Mouse (Mus musculus) bone marrow macrophage, adult 2 months (primary cell): ENCODE results near the gene Adamts3.

Experiments used
- CTCF ChIP-seq: IDR thresholded peaks from 2 replicates; pipeline ENCODE4 v1.5.1; 2012; ENCODE audit warnings: low read depth, mild to moderate bottlenecking, low read length, moderate library complexity
- POLR2A ChIP-seq: IDR thresholded peaks from 2 replicates; pipeline ENCODE4 v1.6.1; 2012; ENCODE audit warnings: mild to moderate bottlenecking, low read depth, low read length, borderline replicate concordance

DNA sequence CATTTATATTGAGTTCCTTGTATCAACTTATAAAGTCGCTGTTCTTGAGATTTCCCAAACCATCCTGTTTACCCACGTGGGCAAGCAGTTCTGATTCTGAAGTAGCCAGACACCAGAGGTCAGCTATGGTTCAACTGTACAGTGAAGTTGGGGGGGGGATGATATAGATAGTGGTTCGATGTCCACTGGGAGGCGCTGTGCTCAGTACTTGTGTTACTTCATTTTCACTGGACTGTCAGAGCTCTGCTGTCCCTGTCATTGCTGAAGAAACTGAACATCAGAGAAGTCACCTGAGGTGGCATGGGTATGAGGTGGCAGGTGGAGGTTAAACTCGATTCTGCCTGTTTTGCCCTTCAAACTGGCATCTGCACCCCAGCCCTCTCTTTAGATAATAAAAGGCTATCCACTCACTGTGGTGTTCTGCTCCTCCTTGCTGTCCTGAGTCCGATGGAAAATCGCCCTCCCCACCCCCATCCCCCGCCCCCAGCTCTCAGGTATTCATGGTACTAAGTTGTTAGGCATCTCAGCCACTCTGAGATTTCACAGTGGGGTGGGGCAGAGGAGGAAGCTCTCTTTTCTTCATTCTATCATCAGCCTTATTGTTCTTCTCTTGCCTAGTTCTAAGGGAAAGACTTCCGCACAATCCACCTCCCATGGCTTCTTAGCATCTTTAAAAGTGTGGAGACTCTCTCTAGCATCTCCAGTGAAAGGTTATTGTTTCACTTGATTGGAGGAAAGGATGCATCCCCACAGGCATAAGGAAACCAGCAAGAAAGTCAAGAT is 208.9 kb downstream of the Adamts3 start:
- no peak for TF ChIP-seq CTCF
- no peak for TF ChIP-seq POLR2A
